Mouse (Mus musculus) heart, postnatal 0 days (tissue): ENCODE measurements around the gene Tmem82. TPM values are rescaled to one million over a fixed set of nuclear protein-coding genes. Genes with fewer than 3 reads are reported as not detected.

Source experiments
- ATAC-seq: fragments of 200-750 bp; cut with Nextera tagmentation; 2 replicates; pipeline ENCODE4 v1.8.0; 2017; ENCODE audit warnings: low read depth, moderate number of reproducible peaks, moderate library complexity; ENCODE audit not compliant: insufficient read depth
- DNase-seq: peaks from one replicate; pipeline ENCODE4 v3.0.0-alpha.2; 2016; ENCODE audit warnings: low spot score
- H3K27ac ChIP-seq: fragments of 300-500 bp; sonication (generic); 2 replicates; pipeline ENCODE4 v1.5.1; 2014; ENCODE audit warnings: low read depth, mild to moderate bottlenecking
- H3K27me3 ChIP-seq: fragments of 300-500 bp; sonication (generic); 2 replicates; pipeline ENCODE4 v1.6.1; 2014; ENCODE audit warnings: low read length, mixed read lengths; ENCODE audit not compliant: control insufficient read depth, insufficient read depth
- H3K36me3 ChIP-seq: fragments of 300-500 bp; sonication (generic); replicated peaks from 2 replicates; pipeline ENCODE4 v1.6.1; 2014; ENCODE audit warnings: low read length, mixed read lengths; ENCODE audit not compliant: control insufficient read depth, insufficient read depth
- H3K4me1 ChIP-seq: fragments of 300-500 bp; sonication (generic); 2 replicates; pipeline ENCODE4 v1.6.1; 2014; ENCODE audit warnings: antibody characterized with exemption; ENCODE audit not compliant: control insufficient read depth, insufficient read depth
- H3K4me2 ChIP-seq: fragments of 300-500 bp; sonication (generic); 2 replicates; pipeline ENCODE4 v1.6.1; 2014; ENCODE audit warnings: low read depth, mild to moderate bottlenecking, low read length, moderate library complexity
- H3K4me3 ChIP-seq: fragments of 300-500 bp; sonication (generic); 2 replicates; pipeline ENCODE4 v1.5.1; 2014; ENCODE audit warnings: low read depth, low read length
- H3K9ac ChIP-seq: fragments of 300-500 bp; sonication (generic); replicated peaks from 2 replicates; pipeline ENCODE4 v1.6.1; 2014; ENCODE audit warnings: low read depth, low read length, mixed read lengths
- H3K9me3 ChIP-seq: fragments of 300-500 bp; sonication (generic); replicated peaks from 2 replicates; pipeline ENCODE4 v1.6.1; 2016; ENCODE audit warnings: low read length; ENCODE audit not compliant: control insufficient read depth
- CTCF ChIP-seq: IDR thresholded peaks from 2 replicates; pipeline ENCODE4 v1.5.1; 2016; ENCODE audit warnings: antibody characterized with exemption, control low read depth, low read depth
- EP300 ChIP-seq: IDR thresholded peaks from 2 replicates; pipeline ENCODE4 v1.6.1; 2016; ENCODE audit warnings: antibody characterized with exemption, low read depth
- WGBS: fragments of 180-500 bp; shearing (Covaris S2); extraction: QIAGEN DNeasy Blood & Tissue Kit; methylation state at CpG from one replicate; pipeline ENCODE4 v1.1.7; 2014; 5-methylcytosine and 5-hydroxymethylcytosine counted together
- polyA plus RNA-seq: library from polyadenylated mRNA; unstranded; fragments of >200 nt; fragmentation: Nextera tagmentation; extraction: Ambion mirVana; gene quantifications from 2 replicates; pipeline ENCODE4 v1.2.1, GENCODE M21; 2015
- total RNA-seq: library from RNA; depleted of rRNA; stranded (reverse); fragments of >200 nt; gene quantifications from 2 replicates; pipeline ENCODE4 v1.2.3, GENCODE M21; 2014; ENCODE audit warnings: low replicate concordance

Tmem82 gene
- total and polyA plus RNA-seq, 2 experiments from 2014 or later = 6.1 to 6.8 TPM

DNA sequence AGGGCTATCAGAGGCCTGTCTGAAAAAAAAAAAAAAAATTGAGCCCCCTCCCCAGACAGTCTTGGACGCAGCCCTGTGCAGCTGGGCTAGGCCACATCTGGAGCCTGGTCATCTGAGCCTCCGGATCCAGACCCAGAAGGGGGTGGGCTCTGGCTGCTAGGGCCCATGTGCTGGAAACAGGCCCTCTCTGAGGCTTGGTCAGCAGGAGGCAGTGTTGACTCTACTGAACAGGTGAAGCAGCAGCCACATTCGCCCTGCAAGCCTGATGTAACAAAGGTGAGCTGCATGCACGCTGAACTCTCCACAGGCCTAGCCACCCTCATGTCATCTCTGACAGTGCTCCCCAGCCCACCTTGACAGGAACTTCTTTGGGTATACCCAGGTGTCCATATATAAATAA is 41.3 kb upstream of the Tmem82 start:
- Histone ChIP-seq H3K27me3 (no peaks in the 10 kb centered on the region), H3K36me3 (peaks cover 30% of the 10 kb centered on the region), H3K9me3 (no peaks in the 10 kb centered on the region), H3K9ac (no peak overlapping the region), H3K4me1 (peaks cover 22% of the 10 kb centered on the region; the same call in 1 of the 2 replicates), H3K4me2 (no peak overlapping the region), H3K4me3 (no peak overlapping the region), H3K27ac (no peak overlapping the region)
- no peak for DNase-seq
- 72% methylated on average over 4 of the region's 4 CpGs for WGBS
- TF ChIP-seq CTCF (no peak; the same call in 1 of the 2 replicates), EP300 (no peak)
- no peak for ATAC-seq

DNA sequence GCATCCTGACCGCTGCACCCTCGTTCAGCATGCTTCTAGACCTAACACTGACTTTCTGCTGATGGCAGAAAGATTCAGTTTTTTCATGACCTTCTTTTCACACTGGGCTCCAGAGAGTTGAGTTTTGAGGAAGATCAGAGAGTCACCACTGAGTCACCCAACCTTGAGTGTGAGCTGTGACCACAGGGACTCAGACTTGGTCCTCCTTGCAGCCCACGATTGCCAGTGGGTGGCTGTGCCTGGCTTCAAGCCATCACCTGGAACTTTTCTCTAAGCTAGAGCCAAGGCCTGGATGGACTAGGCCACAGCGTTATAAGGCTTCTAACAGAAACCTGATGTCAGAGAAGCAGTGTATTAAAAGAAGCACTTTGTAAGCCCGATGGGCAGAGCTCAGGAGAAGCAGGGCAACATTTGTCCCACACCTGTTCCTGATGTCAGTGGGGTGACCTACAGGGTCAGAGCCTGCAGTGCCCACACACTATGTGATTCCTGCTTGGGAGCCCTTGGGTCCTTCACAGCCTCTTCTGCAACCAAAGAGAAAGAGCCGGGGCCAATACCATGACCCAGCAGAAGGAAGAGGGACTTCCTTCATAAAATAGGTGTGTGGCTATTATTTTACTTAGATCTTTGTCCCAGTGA is 40.5 kb upstream of the Tmem82 start:
- Histone ChIP-seq H3K27ac (no peak overlapping the region), H3K9me3 (no peaks in the 10 kb centered on the region), H3K4me1 (peaks cover 22% of the 10 kb centered on the region; the same call in 1 of the 2 replicates), H3K36me3 (peaks cover 30% of the 10 kb centered on the region), H3K4me3 (no peak overlapping the region), H3K27me3 (no peaks in the 10 kb centered on the region), H3K9ac (no peak overlapping the region), H3K4me2 (no peak overlapping the region)
- WGBS = 79% methylated on average over 6 of the region's 6 CpGs
- ATAC-seq (no peak), DNase-seq (no peak)
- TF ChIP-seq CTCF (no peak), EP300 (no peak)

DNA sequence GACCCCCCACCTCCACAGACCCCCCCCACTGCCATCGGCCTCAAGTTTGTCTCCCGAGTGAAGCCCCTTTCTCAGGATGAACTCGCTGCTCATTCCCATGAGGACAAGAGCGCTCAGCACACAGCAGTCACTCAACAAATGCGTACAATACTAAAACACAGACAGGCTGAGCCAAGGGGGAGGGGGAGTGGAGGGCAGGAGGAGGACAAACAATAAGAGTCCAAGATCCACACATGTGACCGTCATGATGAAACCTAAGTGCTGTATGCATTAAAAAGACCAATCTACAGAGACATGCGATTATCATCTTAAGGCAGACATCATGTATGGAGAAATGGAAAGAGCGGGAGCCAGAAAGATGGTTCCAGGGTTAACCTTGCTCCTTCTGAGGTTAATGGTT is 38.5 kb upstream of the Tmem82 start:
- WGBS = 73% methylated on average over 8 of the region's 8 CpGs
- Histone ChIP-seq H3K27ac (peak overlapping the region; percentile 74), H3K9ac (no peak overlapping the region), H3K4me1 (peaks cover 25% of the 10 kb centered on the region), H3K4me2 (no peak overlapping the region), H3K9me3 (no peaks in the 10 kb centered on the region), H3K36me3 (peaks cover 41% of the 10 kb centered on the region), H3K27me3 (no peaks in the 10 kb centered on the region), H3K4me3 (no peak overlapping the region)
- TF ChIP-seq CTCF = no peak
- no peak for TF ChIP-seq EP300
- ATAC-seq (no peak), DNase-seq (no peak)

DNA sequence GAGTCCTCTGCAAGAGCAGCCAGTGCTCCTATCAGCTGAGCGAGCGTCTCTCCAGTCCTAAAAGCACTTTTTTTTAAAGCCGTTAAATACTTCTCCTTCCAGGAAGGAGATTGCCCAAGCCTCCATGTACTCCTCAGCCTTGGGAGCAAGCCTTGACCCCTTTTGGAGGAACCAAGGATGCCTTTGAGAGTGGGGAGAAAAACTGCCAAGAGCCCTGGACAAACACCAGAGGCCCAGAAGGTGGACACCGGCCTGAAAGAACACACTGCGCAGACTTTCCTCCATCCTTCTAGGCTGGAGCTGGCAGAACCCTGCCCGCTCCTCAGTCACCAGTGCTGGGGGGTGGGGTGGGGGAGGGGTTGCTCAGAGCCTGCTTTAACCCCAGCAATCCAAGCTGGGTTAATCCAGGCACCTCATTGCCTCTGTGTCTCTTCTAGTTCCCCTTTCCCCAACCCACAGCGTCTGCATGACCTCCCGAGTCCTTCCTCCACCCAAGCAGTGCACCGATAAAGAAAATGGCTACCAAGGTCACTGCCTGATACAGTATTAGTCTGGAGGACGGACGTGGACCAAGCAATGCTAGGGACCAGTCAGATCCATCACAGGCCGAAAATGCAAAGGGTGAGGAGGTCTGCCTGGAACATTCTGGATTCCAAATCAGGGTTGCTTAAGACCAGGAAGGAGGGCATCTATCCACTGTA is 37.6 kb upstream of the Tmem82 start:
- no peak for TF ChIP-seq EP300
- TF ChIP-seq CTCF = no peak
- DNase-seq = no peak
- Histone ChIP-seq H3K36me3 (peaks cover 42% of the 10 kb centered on the region), H3K27me3 (no peaks in the 10 kb centered on the region), H3K9ac (no peak overlapping the region), H3K4me2 (no peak overlapping the region), H3K27ac (peak overlapping the region; percentile 74), H3K4me1 (peaks cover 29% of the 10 kb centered on the region), H3K4me3 (no peak overlapping the region), H3K9me3 (no peaks in the 10 kb centered on the region)
- WGBS = 67% methylated on average over 12 of the region's 12 CpGs
- ATAC-seq = peak; percentile 29

DNA sequence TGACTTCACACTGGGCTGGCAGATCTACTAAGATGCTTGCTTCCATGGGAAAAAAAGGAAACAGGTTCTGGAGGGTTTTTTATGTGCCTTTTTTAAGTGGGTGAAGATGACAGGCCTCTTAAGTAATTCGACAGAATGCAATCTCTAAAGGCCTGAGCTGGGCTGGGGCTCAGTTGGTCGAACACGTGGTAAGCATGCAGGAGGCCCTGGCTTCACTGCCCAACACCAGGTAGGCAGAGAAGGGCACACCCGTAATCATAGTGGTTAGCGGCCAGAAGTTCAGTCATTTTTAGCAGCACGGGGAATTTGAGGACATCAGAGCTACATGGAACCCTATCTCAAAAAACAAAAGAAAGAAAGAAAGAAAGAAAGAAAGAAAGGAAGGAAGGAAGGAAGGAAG is 36.1 kb upstream of the Tmem82 start:
- ATAC-seq (no peak), DNase-seq (no peak)
- H3K4me2 ChIP-seq = no peak overlapping the region
- H3K27me3 ChIP-seq = no peaks in the 10 kb centered on the region
- 58% methylated on average over 6 of the region's 6 CpGs for WGBS
- H3K4me1 ChIP-seq = peaks cover 32% of the 10 kb centered on the region
- peak overlapping the region; percentile 30; the same call in 1 of the 2 replicates for H3K27ac ChIP-seq
- H3K9me3 ChIP-seq = no peaks in the 10 kb centered on the region
- no peak for TF ChIP-seq EP300
- no peak for TF ChIP-seq CTCF
- no peak overlapping the region for H3K4me3 ChIP-seq
- H3K36me3 ChIP-seq = peaks cover 27% of the 10 kb centered on the region
- no peak overlapping the region for H3K9ac ChIP-seq
